Mouse (Mus musculus) heart, embryonic 13.5 days (tissue): ENCODE results near the gene Serac1. TPM values are rescaled to one million over a fixed set of nuclear protein-coding genes. Genes with fewer than 3 reads are reported as not detected.
A peak's percentile ranks its signal among the peaks of the same experiment; 100 is the strongest.

ENCODE experiments used
- ATAC-seq: fragments of 200-750 bp; cut with Nextera tagmentation; 2 replicates; pipeline ENCODE4 v1.8.0; 2017; ENCODE audit warnings: moderate TSS enrichment; ENCODE audit not compliant: insufficient number of reproducible peaks, low FRiP score, low TSS enrichment; ENCODE audit errors: extremely low read depth
- H3K27ac ChIP-seq: fragments of 300-500 bp; sonication (generic); replicated peaks from 2 replicates; pipeline ENCODE4 v1.5.1; 2015; ENCODE audit warnings: moderate library complexity, mild to moderate bottlenecking, inconsistent platforms
- H3K27me3 ChIP-seq: fragments of 300-500 bp; sonication (generic); replicated peaks from 2 replicates; pipeline ENCODE4 v1.6.1; 2015; ENCODE audit warnings: mild to moderate bottlenecking, inconsistent platforms
- H3K36me3 ChIP-seq: fragments of 300-500 bp; sonication (generic); 2 replicates; pipeline ENCODE4 v1.6.1; 2015; ENCODE audit warnings: mild to moderate bottlenecking, inconsistent platforms
- H3K4me1 ChIP-seq: fragments of 300-500 bp; sonication (generic); 2 replicates; pipeline ENCODE4 v1.6.1; 2015; ENCODE audit warnings: inconsistent platforms
- H3K4me2 ChIP-seq: fragments of 300-500 bp; sonication (generic); 2 replicates; pipeline ENCODE4 v1.6.1; 2015; ENCODE audit warnings: inconsistent platforms, mild to moderate bottlenecking, moderate library complexity
- H3K4me3 ChIP-seq: fragments of 300-500 bp; sonication (generic); 2 replicates; pipeline ENCODE4 v1.5.1; 2015; ENCODE audit warnings: moderate library complexity, mild to moderate bottlenecking, inconsistent platforms
- H3K9ac ChIP-seq: fragments of 300-500 bp; sonication (generic); 2 replicates; pipeline ENCODE4 v1.6.1; 2015; ENCODE audit warnings: inconsistent platforms, mild to moderate bottlenecking, moderate library complexity
- H3K9me3 ChIP-seq: fragments of 300-500 bp; sonication (generic); 2 replicates; pipeline ENCODE4 v1.6.1; 2016; ENCODE audit warnings: inconsistent platforms
- WGBS: fragments of 180-500 bp; shearing (Covaris S2); methylation state at CpG from one replicate; pipeline ENCODE4 v1.1.7; 2015; ENCODE audit warnings: mixed read lengths; 5-methylcytosine and 5-hydroxymethylcytosine counted together
- polyA plus RNA-seq: library from polyadenylated mRNA; unstranded; fragments of >200 nt; fragmentation: Nextera tagmentation; extraction: Ambion mirVana; gene quantifications from 2 replicates; pipeline ENCODE4 v1.2.1, GENCODE M21; 2015

The Serac1 gene
- polyA plus RNA-seq = 5.1 and 5.6 TPM in 2 replicates

DNA sequence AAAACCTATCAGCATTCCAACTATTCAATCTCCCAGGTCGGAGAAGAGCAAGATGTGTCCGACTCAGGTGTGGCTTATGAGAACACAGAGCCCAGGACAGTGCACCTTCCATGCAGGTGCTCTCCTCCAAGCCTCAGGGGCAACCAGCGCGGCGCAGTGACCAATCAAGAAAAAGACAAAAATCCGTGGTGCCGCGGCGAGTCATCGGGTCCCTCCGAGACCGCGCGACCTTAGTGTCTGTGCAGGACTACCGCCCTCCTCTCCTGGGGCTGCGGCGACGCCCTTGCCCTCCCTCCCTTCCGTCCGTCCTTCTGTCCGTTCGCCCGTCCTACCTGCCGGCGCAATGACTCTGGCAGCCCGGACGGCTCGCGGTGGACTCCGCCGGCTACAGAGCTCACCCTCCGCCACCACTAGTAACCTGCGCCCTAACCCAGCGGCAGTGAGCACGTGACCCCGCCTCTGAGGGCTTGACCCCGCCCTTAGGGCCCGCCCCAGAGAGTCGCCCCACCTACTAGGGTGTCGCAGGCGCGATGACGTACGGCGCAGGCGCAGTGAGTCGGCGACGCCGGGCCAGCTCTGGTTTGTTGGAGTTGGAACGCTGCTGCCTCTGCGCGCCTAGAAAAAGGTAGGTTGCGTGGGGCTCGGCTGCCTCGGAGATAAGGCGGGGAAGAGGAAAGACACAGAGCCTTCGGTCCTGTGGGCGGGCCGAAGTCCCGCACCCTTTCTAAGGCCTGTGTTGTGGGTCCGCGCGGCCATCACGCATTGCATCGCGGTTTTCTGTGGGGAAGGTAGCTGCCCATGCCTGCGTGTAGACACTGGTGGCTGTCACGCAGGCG, at the start of gene Serac1, which contains the start of gene Gtf2h5:
Serac1 (minus strand) TSS at position 455 of the 836 bp plus-strand sequence.
Gtf2h5 (plus strand) TSS at position 500 of the 836 bp plus-strand sequence.
- Histone ChIP-seq H3K9me3 (no peaks in the 10 kb centered on the region), H3K4me3 (peak within 1 kb of the TSS; percentile 84), H3K4me2 (peak within 1 kb of the TSS; percentile 79), H3K9ac (peak within 1 kb of the TSS; percentile 94), H3K27ac (peak within 1 kb of the TSS; percentile 80), H3K27me3 (no peaks in the 10 kb centered on the region), H3K4me1 (peaks cover 21% of the 10 kb centered on the region), H3K36me3 (peaks cover 13% of the 10 kb centered on the region)
- 1% methylated on average over 70 of the region's 70 CpGs for WGBS
- ATAC-seq = peak; percentile 99

DNA sequence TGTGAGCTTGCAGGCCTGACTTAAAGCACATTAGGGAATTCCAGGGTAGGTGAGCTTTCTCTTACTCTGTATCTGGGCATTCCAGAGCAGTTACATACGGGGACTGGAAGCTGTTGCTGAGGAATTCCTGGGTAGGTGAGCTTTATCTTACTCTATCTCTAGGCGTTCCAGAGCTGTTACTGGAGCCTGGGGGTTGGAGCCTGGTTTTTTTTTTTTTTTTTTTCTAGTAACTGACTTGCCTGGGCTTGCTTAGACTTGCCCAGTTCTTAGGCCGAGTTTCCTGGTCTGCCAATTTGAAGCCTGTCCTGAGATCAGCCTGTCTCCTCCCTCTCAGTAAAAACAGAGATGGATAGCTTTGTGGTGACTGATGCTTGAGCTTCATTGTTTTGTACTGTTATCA, 48.5 kb upstream of the Serac1 start:
- Histone ChIP-seq H3K36me3 (peaks cover 28% of the 10 kb centered on the region), H3K9me3 (no peaks in the 10 kb centered on the region), H3K4me1 (peaks cover 16% of the 10 kb centered on the region), H3K27me3 (no peaks in the 10 kb centered on the region), H3K4me2 (no peak overlapping the region), H3K27ac (peak overlapping the region; percentile 36; the same call in 1 of the 2 replicates), H3K4me3 (no peak overlapping the region), H3K9ac (no peak overlapping the region)
- 17% methylated on average over 3 of the region's 3 CpGs for WGBS
- no peak for ATAC-seq

DNA sequence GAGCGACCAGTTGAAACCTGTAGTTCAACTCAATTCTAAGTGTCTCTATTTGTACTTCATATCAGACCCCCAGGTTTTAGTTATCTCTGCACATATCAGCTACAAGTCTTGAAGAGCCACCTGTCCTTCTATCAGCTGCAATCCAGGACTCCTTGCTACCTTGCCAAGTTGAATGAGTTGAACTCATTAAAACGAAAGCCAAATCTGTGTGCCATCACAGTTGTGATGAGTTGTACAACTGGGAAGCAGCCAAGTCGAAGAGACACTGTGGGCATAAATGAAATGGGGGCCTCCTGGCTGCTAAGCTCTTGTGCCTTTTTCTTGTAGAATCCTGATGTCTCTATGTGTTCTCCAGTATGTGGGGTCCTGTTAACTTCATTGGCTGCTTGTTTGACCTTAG, 45.9 kb upstream of the Serac1 start:
- H3K27me3 ChIP-seq = no peaks in the 10 kb centered on the region
- no peak for ATAC-seq
- peaks cover 12% of the 10 kb centered on the region for H3K4me1 ChIP-seq
- H3K4me3 ChIP-seq = no peak overlapping the region
- H3K9ac ChIP-seq = no peak overlapping the region
- 90% methylated on average over 3 of the region's 3 CpGs for WGBS
- H3K4me2 ChIP-seq = no peak overlapping the region
- no peaks in the 10 kb centered on the region for H3K9me3 ChIP-seq
- no peak overlapping the region for H3K27ac ChIP-seq
- peaks cover 40% of the 10 kb centered on the region for H3K36me3 ChIP-seq

DNA sequence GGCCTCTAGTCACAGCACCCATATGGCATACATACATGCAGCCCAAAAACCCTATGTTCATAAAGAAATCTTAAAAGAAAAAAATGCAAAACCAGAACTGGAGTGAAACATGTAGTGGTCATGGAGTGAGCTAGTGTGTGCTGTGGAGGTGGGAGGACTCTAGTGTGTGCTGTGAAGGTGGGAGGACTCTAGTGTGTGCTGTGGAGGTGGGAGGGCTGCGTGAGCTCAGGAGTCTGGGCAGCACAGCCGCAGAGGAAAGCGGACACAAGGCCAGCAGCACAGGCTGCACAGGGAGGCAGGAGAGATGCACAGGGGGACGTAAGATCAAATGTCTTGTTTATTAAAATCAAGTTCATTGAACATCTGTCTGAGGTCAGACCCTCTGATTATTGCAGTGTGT, 44.2 kb upstream of the Serac1 start:
- no peak overlapping the region for H3K9ac ChIP-seq
- no peak overlapping the region for H3K4me2 ChIP-seq
- H3K27me3 ChIP-seq = no peaks in the 10 kb centered on the region
- no peak for ATAC-seq
- no peak overlapping the region for H3K4me3 ChIP-seq
- H3K4me1 ChIP-seq = peaks cover 12% of the 10 kb centered on the region
- WGBS = 89% methylated on average over 4 of the region's 4 CpGs
- H3K9me3 ChIP-seq = no peaks in the 10 kb centered on the region
- no peak overlapping the region for H3K27ac ChIP-seq
- peaks cover 41% of the 10 kb centered on the region for H3K36me3 ChIP-seq

DNA sequence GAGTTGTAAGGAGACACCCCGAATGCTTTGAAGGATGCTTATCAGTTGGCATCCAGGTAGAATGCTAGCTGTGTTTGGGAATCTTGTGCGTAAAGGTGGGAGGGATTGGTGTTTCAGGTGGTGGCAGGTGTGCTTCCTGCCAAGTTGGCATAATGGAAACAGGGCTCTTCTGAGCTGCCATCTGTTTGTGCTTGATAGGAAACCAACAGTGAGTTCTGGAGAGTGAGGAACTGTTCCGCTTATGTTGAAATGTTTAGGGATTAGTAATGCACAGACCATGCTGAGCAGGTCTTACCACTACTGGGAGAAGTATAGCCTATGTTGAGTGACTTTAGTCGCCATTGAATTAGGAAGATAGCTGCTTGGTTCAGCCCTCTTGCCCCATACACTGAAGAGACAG, 39.3 kb upstream of the Serac1 start:
- Histone ChIP-seq H3K9me3 (no peaks in the 10 kb centered on the region), H3K27ac (no peak overlapping the region), H3K9ac (no peak overlapping the region), H3K36me3 (peaks cover 39% of the 10 kb centered on the region), H3K4me3 (no peak overlapping the region), H3K27me3 (no peaks in the 10 kb centered on the region), H3K4me2 (no peak overlapping the region), H3K4me1 (peaks cover 13% of the 10 kb centered on the region)
- 85% methylated on average over 4 of the region's 4 CpGs for WGBS
- ATAC-seq = no peak

DNA sequence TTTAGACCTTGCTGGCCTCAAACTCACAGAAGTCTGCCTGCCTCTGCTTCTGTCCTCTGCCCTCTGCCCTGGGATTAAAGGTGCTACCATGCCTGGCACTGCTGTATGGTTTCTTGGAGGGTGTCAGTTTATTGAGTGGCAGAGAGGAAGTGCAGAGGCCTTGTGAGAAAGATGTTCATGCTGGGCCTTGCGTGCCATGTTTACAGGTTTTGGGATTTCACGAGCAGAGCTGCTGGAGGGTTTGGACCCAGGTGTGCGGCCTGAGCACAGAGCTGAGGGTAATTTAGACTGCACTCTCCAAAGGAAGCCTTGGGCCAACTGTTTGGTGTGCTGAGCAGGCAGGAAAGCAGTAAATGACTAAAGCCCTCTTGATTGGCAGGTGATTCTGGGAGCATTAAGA, 38.4 kb upstream of the Serac1 start:
- Histone ChIP-seq H3K4me1 (peaks cover 13% of the 10 kb centered on the region), H3K4me2 (no peak overlapping the region), H3K27ac (no peak overlapping the region), H3K27me3 (no peaks in the 10 kb centered on the region), H3K36me3 (peaks cover 29% of the 10 kb centered on the region), H3K9ac (no peak overlapping the region), H3K4me3 (no peak overlapping the region), H3K9me3 (no peaks in the 10 kb centered on the region)
- no peak for ATAC-seq
- WGBS = 78% methylated on average over 3 of the region's 3 CpGs

DNA sequence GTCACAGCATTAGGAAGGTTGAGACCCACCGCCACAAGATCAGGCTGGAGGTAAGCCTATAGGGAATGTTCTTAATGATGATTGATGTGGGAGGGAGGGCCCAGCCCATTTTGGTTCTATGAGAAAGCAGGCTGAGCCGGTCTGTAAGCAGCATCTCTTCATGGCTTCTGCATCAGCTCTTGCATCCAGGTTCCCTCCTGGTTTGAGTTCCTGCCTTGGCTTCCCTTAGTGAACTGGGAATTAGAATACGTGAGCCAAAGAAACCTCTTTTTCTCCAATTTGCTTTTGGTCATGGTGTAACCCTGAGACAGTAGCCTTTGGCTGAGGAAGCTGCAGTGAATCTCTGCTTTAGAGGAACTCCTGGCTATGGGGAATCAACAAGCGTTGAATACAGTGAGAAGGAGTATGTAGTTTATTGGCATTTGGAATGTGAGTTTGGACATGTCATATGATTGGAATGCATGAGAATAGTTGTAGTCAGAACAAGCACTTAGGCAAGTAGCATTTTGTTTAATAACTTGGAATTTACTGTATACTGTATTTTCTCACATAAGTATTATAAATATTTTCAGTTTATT, 37.7 kb upstream of the Serac1 start:
- Histone ChIP-seq H3K4me3 (no peak overlapping the region), H3K4me2 (no peak overlapping the region), H3K9ac (no peak overlapping the region), H3K27ac (peak overlapping the region; percentile 36; the same call in 1 of the 2 replicates), H3K27me3 (no peaks in the 10 kb centered on the region), H3K36me3 (peaks cover 23% of the 10 kb centered on the region), H3K9me3 (no peaks in the 10 kb centered on the region), H3K4me1 (peaks cover 13% of the 10 kb centered on the region)
- no peak for ATAC-seq
- 74% methylated on average over 4 of the region's 4 CpGs for WGBS

DNA sequence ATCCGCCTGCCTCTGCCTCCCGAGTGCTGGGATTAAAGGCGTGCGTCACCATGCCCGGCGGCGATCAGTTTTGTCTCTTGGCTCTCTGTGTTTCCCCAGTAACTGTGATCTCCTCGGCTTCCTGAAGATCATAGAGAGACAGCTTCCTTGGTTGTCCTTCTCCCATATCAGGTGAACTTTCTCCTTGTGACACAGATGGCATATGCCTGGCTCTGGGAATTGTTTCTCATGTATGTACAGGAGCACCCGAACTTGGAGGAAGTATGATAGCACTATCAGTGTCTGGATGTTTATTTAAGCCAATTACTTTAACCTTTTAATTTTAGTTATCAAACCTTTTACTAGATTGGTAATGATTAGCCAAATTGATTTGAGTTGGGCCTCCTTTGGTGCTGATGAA, 35.5 kb upstream of the Serac1 start:
- H3K9ac ChIP-seq = no peak overlapping the region
- no peak overlapping the region for H3K4me3 ChIP-seq
- H3K4me1 ChIP-seq = peaks cover 13% of the 10 kb centered on the region
- H3K4me2 ChIP-seq = no peak overlapping the region
- H3K27ac ChIP-seq = no peak overlapping the region
- no peaks in the 10 kb centered on the region for H3K27me3 ChIP-seq
- ATAC-seq = no peak
- H3K9me3 ChIP-seq = no peaks in the 10 kb centered on the region
- WGBS = 85% methylated on average over 9 of the region's 9 CpGs
- peaks cover 15% of the 10 kb centered on the region for H3K36me3 ChIP-seq

DNA sequence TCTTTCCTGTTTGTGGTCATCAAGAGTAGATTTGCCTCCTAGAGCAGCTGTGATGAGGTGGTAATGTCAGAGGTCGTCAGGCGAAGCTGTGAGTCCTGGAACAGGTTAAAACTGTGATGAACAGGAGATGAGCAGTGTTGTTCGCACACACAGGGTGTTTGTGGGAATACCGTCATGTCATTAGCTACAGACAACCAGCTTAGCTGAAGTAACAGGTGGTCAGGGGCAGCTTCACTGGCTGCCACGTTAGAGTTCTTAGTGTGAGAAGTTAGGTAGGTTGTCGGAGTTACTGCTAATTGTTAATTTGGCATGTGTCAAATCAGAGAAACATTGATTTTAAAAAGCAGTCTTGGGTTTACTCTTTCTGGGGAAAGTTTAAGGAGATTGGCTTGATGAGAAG, 34.1 kb upstream of the Serac1 start:
- no peak overlapping the region for H3K27ac ChIP-seq
- peaks cover 24% of the 10 kb centered on the region for H3K4me1 ChIP-seq
- no peaks in the 10 kb centered on the region for H3K27me3 ChIP-seq
- peaks cover 23% of the 10 kb centered on the region for H3K36me3 ChIP-seq
- no peak for ATAC-seq
- H3K9me3 ChIP-seq = no peaks in the 10 kb centered on the region
- no peak overlapping the region for H3K9ac ChIP-seq
- H3K4me3 ChIP-seq = no peak overlapping the region
- no peak overlapping the region for H3K4me2 ChIP-seq
- 82% methylated on average over 6 of the region's 6 CpGs for WGBS

DNA sequence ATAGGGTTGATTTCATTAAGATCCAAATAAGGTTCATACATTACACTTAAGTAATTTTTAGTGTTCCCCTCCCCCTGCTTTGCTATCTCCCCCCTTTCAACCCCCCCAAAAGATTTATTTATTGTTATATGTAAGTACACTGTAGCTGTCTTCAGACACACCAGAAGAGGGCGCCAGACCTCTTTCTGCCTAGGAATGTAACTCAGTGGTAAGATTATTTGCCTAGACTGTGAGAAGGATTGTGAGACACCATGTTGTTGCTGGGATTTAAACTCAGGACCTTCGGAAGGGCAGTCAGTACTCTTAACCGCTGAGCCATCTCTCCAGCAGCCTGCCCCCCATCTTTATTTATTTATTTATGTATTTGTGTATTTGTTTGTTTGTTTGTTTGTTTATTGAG, 31.4 kb upstream of the Serac1 start:
- Histone ChIP-seq H3K36me3 (peaks cover 19% of the 10 kb centered on the region), H3K4me3 (no peak overlapping the region), H3K9ac (no peak overlapping the region), H3K27me3 (no peaks in the 10 kb centered on the region), H3K4me2 (no peak overlapping the region), H3K9me3 (no peaks in the 10 kb centered on the region), H3K27ac (no peak overlapping the region), H3K4me1 (peaks cover 24% of the 10 kb centered on the region)
- no peak for ATAC-seq
- 68% methylated on average over 3 of the region's 3 CpGs for WGBS

DNA sequence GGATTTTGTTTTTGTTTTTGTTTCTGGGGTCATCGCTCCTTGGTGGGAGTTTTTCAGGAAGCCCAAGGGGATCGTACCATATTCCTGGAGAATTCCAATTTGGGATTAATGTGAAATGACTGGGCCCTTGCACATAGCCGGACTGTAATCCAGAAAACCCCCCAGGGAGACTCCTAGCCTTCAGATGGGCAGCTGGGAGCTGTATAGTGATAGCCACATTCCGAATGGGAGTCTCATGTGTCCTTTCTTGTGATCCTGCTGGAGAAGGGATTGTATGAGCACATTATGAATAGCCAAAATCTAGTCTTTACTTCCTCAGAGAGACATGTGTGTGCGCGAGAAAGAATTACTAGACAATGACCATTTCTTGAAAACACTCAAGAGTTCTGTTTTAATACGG, 28.6 kb upstream of the Serac1 start:
- peaks cover 10% of the 10 kb centered on the region for H3K36me3 ChIP-seq
- H3K27me3 ChIP-seq = peaks cover 9% of the 10 kb centered on the region; the same call in 1 of the 2 replicates
- H3K27ac ChIP-seq = peak overlapping the region; percentile 95
- H3K9me3 ChIP-seq = no peaks in the 10 kb centered on the region
- peak overlapping the region; percentile 75 for H3K4me2 ChIP-seq
- peak overlapping the region; percentile 89 for H3K4me3 ChIP-seq
- H3K9ac ChIP-seq = peak overlapping the region; percentile 98
- H3K4me1 ChIP-seq = peaks cover 24% of the 10 kb centered on the region
- WGBS = 54% methylated on average over 7 of the region's 7 CpGs
- ATAC-seq = no peak
